Mouse (Mus musculus): ENCODE results near the gene Setd5.

Gene Setd5

GRCm38 (mm10) chr6:113193765-113194460 is 116.7 kb downstream of the Setd5 start:
- DNase-seq (ENCODE audit: low spot score), result no peak

DNA sequence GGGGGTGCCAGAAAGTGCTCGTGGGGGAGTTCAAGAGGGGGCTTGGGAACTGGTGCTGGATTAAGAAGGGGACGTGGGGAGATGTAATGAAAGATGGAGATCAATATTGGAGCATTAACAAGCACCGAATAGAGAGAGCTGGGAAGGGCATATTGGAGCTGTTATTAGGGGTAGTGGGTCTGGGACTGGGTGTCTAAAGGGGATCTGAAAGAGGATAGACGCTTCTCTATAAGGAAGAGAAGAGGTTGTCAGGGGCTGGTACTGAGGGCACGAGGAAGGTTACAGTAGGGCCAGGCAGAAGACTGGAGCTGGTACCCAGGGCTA is 117.3 kb downstream of the Setd5 start:
- DNase-seq (ENCODE audit: low spot score), result no peak

- DNase-seq (ENCODE audit: low spot score), result no peak
Observed at GRCm38 (mm10) chr6:113194841-113195595, 117.9 kb downstream of the Setd5 start, which contains the start of gene Lhfpl4. Gene Lhfpl4 (minus strand): TSS chr6:113195384.

- no peak for DNase-seq (ENCODE audit: low spot score)
Observed at GRCm38 (mm10) chr6:113195596-113195992, 118.4 kb downstream of the Setd5 start.
